13 mouse cellular contexts compared by ENCODE assay signal in genomic region chr10:75548486-75548885, GRCm38 (mm10). TPM values are rescaled to one million over a fixed set of nuclear protein-coding genes. Genes with fewer than 3 reads are reported as not detected.
DNase-seq lines count a peak whose midpoint lies in the region; ATAC-seq lines count a peak whose summit lies in the region.
"Had no signal": no experiment of that assay in that cellular context is flagged by ENCODE, and none has a peak within 500 bp of the region (broad histone marks: within the 10 kb centered on the region; RNA-seq: fewer than 3 reads in every experiment).

No protein-coding gene starts in this region.

- DNase-seq in heart, adult 11 months: peak; percentile 79
- no peak for DNase-seq in heart, postnatal 25 days (ENCODE audit: low spot score)
- peak; percentile 54 for DNase-seq in midbrain, embryonic 11.5 days (ENCODE audit: low spot score, missing footprints)
- DNase-seq in midbrain, embryonic 10.5 days (ENCODE audit: low spot score): no peak
- no peak for DNase-seq in spleen, postnatal 10 days (ENCODE audit: low spot score in 2 of 2)
- DNase-seq in adrenal gland, postnatal 25 days: no peak
- DNase-seq: kidney, postnatal 25 days; left cerebral cortex, postnatal 4 days had no signal

- no peaks in the 10 kb centered on the region for H3K36me3 ChIP-seq in midbrain, embryonic 11.5 days (ENCODE audit: control insufficient read depth, insufficient read depth, low read length)
- H3K36me3 ChIP-seq in midbrain, embryonic 10.5 days: no peaks in the 10 kb centered on the region
- H3K36me3 ChIP-seq in intestine, embryonic 15.5 days: no peaks in the 10 kb centered on the region
- H3K36me3 ChIP-seq in stomach, embryonic 14.5 days (ENCODE audit: control insufficient read depth, insufficient read depth, low read length): no peaks in the 10 kb centered on the region
- H3K36me3 ChIP-seq: embryonic facial prominence, embryonic 12.5 days had no signal

- H3K4me2 ChIP-seq in midbrain, embryonic 11.5 days: no peak overlapping the region
- H3K4me2 ChIP-seq in intestine, embryonic 15.5 days (replicated peaks): peak overlapping the region; percentile 18
- peak overlapping the region; percentile 16; the same call in 1 of the 2 replicates for H3K4me2 ChIP-seq in stomach, embryonic 14.5 days (replicated peaks; ENCODE audit: low read depth, low read length)
- H3K4me2 ChIP-seq: embryonic facial prominence, embryonic 12.5 days had no signal

- no peak overlapping the region for H3K27ac ChIP-seq in midbrain, embryonic 11.5 days (ENCODE audit: low read depth, low read length)
- H3K27ac ChIP-seq in midbrain, embryonic 10.5 days (replicated peaks): no peak overlapping the region
- peak overlapping the region; percentile 33 for H3K27ac ChIP-seq in intestine, embryonic 15.5 days
- H3K27ac ChIP-seq in stomach, embryonic 14.5 days (ENCODE audit: low read length): no peak overlapping the region
- H3K27ac ChIP-seq: embryonic facial prominence, embryonic 12.5 days had no signal

- H3K9me3 ChIP-seq in midbrain, embryonic 11.5 days (ENCODE audit: control insufficient read depth, low read length): peaks cover 5% of the 10 kb centered on the region; the same call in 1 of the 2 replicates
- H3K9me3 ChIP-seq in midbrain, embryonic 10.5 days (replicated peaks): peaks cover 14% of the 10 kb centered on the region; the same call in 1 of the 2 replicates
- no peaks in the 10 kb centered on the region for H3K9me3 ChIP-seq in intestine, embryonic 15.5 days
- peaks cover 5% of the 10 kb centered on the region; the same call in 1 of the 2 replicates for H3K9me3 ChIP-seq in stomach, embryonic 14.5 days (ENCODE audit: control insufficient read depth, low read depth, low read length)

- no peak for ATAC-seq in midbrain, embryonic 11.5 days (ENCODE audit: low FRiP score)
- peak; percentile 75 for ATAC-seq in intestine, embryonic 15.5 days
- ATAC-seq in stomach, embryonic 14.5 days (ENCODE audit: insufficient number of reproducible peaks, insufficient read depth, low FRiP score, low read depth): no peak
- ATAC-seq: CD4-positive, CD25-positive, alpha-beta regulatory T cell, adult 4 months had no signal

- WGBS in midbrain, embryonic 11.5 days: 84% methylated on average over 14 of the region's 14 CpGs
- WGBS in midbrain, embryonic 10.5 days: 84% methylated on average over 14 of the region's 14 CpGs
- 16% methylated on average over 14 of the region's 14 CpGs for WGBS in intestine, embryonic 15.5 days
- 48% methylated on average over 14 of the region's 14 CpGs for WGBS in stomach, embryonic 14.5 days

- intact Hi-C loops in heart, postnatal 25 days (cut with DNase I): no loop called here

- no peak overlapping the region for H3K4me3 ChIP-seq in midbrain, embryonic 11.5 days (ENCODE audit: low read depth, low read length)
- no peak overlapping the region for H3K4me3 ChIP-seq in midbrain, embryonic 10.5 days
- no peak overlapping the region for H3K4me3 ChIP-seq in intestine, embryonic 15.5 days (replicated peaks)
- no peak overlapping the region for H3K4me3 ChIP-seq in stomach, embryonic 14.5 days (ENCODE audit: low read depth, low read length)
- H3K4me3 ChIP-seq: embryonic facial prominence, embryonic 12.5 days; megakaryocyte, embryonic 14.5 days had no signal

- no peak overlapping the region for H3K9ac ChIP-seq in midbrain, embryonic 11.5 days (ENCODE audit: low read length)
- no peak overlapping the region for H3K9ac ChIP-seq in intestine, embryonic 15.5 days
- no peak overlapping the region for H3K9ac ChIP-seq in stomach, embryonic 14.5 days (replicated peaks; ENCODE audit: low read depth, low read length)
- H3K9ac ChIP-seq: embryonic facial prominence, embryonic 12.5 days had no signal

- no peaks in the 10 kb centered on the region for H3K27me3 ChIP-seq in midbrain, embryonic 11.5 days (ENCODE audit: control insufficient read depth, insufficient read depth, low read length)
- H3K27me3 ChIP-seq in midbrain, embryonic 10.5 days (ENCODE audit: low read depth, poor library complexity, severe bottlenecking): no peaks in the 10 kb centered on the region
- H3K27me3 ChIP-seq in intestine, embryonic 15.5 days (replicated peaks): no peaks in the 10 kb centered on the region
- H3K27me3 ChIP-seq in stomach, embryonic 14.5 days (ENCODE audit: control insufficient read depth, insufficient read depth, low read length): no peaks in the 10 kb centered on the region
- H3K27me3 ChIP-seq: embryonic facial prominence, embryonic 12.5 days had no signal

- no peaks in the 10 kb centered on the region for H3K4me1 ChIP-seq in midbrain, embryonic 11.5 days (ENCODE audit: control insufficient read depth, insufficient read depth, low read length)
- H3K4me1 ChIP-seq in midbrain, embryonic 10.5 days: peaks cover 8% of the 10 kb centered on the region; the same call in 1 of the 2 replicates
- peaks cover 10% of the 10 kb centered on the region; the same call in 1 of the 2 replicates for H3K4me1 ChIP-seq in intestine, embryonic 15.5 days (replicated peaks)
- 0 out of 2 replicates have a peak, but pooled peaks cover 2% of the 10 kb centered on the region for H3K4me1 ChIP-seq in stomach, embryonic 14.5 days (ENCODE audit: control insufficient read depth, insufficient read depth, low read length)
- H3K4me1 ChIP-seq: embryonic facial prominence, embryonic 12.5 days had no signal

RNA-seq across cellular contexts. Expression of gene Lrrc75b, which starts 11.6 kb away (rescaled TPM):
- total RNA-seq in heart, postnatal 25 days (2021): 1 to 10 TPM in 1 of 2 experiments, under 1 TPM in 1; 0.67 to 1.6 TPM
- 3.3 and 4.1 TPM in 2 replicates for polyA plus RNA-seq in midbrain, embryonic 11.5 days (2014; fragmentation: Nextera tagmentation; extraction: Ambion mirVana)
- 1.6 and 3.8 TPM in 2 replicates for polyA plus RNA-seq in midbrain, embryonic 10.5 days (2016; fragmentation: Nextera tagmentation; extraction: Ambion mirVana)
- polyA plus RNA-seq in intestine, embryonic 15.5 days (2015; fragmentation: Nextera tagmentation; extraction: Ambion mirVana): 2.1 and 2.7 TPM in 2 replicates
- 2.2 TPM in 2 replicates for polyA plus RNA-seq in stomach, embryonic 14.5 days (2014; fragmentation: Nextera tagmentation; extraction: Ambion mirVana)
- 0.67 TPM in 1 of 2 replicates, not detected in the other for total RNA-seq in adrenal gland, postnatal 25 days (2021)

RNA-seq across cellular contexts. Expression of gene Ggt1, which starts 12.9 kb away (rescaled TPM):
- not detected for total RNA-seq in heart, postnatal 25 days (2021)
- 1.5 and 2.1 TPM in 2 replicates for polyA plus RNA-seq in midbrain, embryonic 11.5 days (2014; fragmentation: Nextera tagmentation; extraction: Ambion mirVana)
- 2.7 and 3.1 TPM in 2 replicates for polyA plus RNA-seq in midbrain, embryonic 10.5 days (2016; fragmentation: Nextera tagmentation; extraction: Ambion mirVana)
- polyA plus RNA-seq in intestine, embryonic 15.5 days (2015; fragmentation: Nextera tagmentation; extraction: Ambion mirVana): 46.5 and 63.7 TPM in 2 replicates
- 3.1 and 3.8 TPM in 2 replicates for polyA plus RNA-seq in stomach, embryonic 14.5 days (2014; fragmentation: Nextera tagmentation; extraction: Ambion mirVana)
- total RNA-seq in adrenal gland, postnatal 25 days (2021): not detected in 2 replicates

RNA-seq across cellular contexts. Expression of gene Gucd1, which starts 30.7 kb away (rescaled TPM):
- 10 to 100 TPM; 40.1 to 40.4 TPM for total RNA-seq in heart, postnatal 25 days (2021)
- 27.8 and 36.0 TPM in 2 replicates for polyA plus RNA-seq in midbrain, embryonic 11.5 days (2014; fragmentation: Nextera tagmentation; extraction: Ambion mirVana)
- polyA plus RNA-seq in midbrain, embryonic 10.5 days (2016; fragmentation: Nextera tagmentation; extraction: Ambion mirVana): 32.1 and 35.7 TPM in 2 replicates
- 39.8 and 46.7 TPM in 2 replicates for polyA plus RNA-seq in intestine, embryonic 15.5 days (2015; fragmentation: Nextera tagmentation; extraction: Ambion mirVana)
- 29.9 and 30.5 TPM in 2 replicates for polyA plus RNA-seq in stomach, embryonic 14.5 days (2014; fragmentation: Nextera tagmentation; extraction: Ambion mirVana)
- 28.8 and 32.0 TPM in 2 replicates for total RNA-seq in adrenal gland, postnatal 25 days (2021)

RNA-seq across cellular contexts. Expression of gene Snrpd3, which starts 31.1 kb away (rescaled TPM):
- total RNA-seq in heart, postnatal 25 days (2021): 10 to 100 TPM; 65.8 to 72.0 TPM
- polyA plus RNA-seq in midbrain, embryonic 11.5 days (2014; fragmentation: Nextera tagmentation; extraction: Ambion mirVana): 199 and 208 TPM in 2 replicates
- polyA plus RNA-seq in midbrain, embryonic 10.5 days (2016; fragmentation: Nextera tagmentation; extraction: Ambion mirVana): 271 and 281 TPM in 2 replicates
- polyA plus RNA-seq in intestine, embryonic 15.5 days (2015; fragmentation: Nextera tagmentation; extraction: Ambion mirVana): 147 and 156 TPM in 2 replicates
- 141 and 151 TPM in 2 replicates for polyA plus RNA-seq in stomach, embryonic 14.5 days (2014; fragmentation: Nextera tagmentation; extraction: Ambion mirVana)
- 82.5 and 104 TPM in 2 replicates for total RNA-seq in adrenal gland, postnatal 25 days (2021)

RNA-seq across cellular contexts. Expression of gene Ggt5, which starts 40.7 kb away (rescaled TPM):
- 1 to 10 TPM; 5.3 to 6.9 TPM for total RNA-seq in heart, postnatal 25 days (2021)
- 0.25 and 0.29 TPM in 2 replicates for polyA plus RNA-seq in midbrain, embryonic 11.5 days (2014; fragmentation: Nextera tagmentation; extraction: Ambion mirVana)
- 0.56 and 1.2 TPM in 2 replicates for polyA plus RNA-seq in midbrain, embryonic 10.5 days (2016; fragmentation: Nextera tagmentation; extraction: Ambion mirVana)
- polyA plus RNA-seq in intestine, embryonic 15.5 days (2015; fragmentation: Nextera tagmentation; extraction: Ambion mirVana): 7.5 and 7.9 TPM in 2 replicates
- 4.1 and 5.2 TPM in 2 replicates for polyA plus RNA-seq in stomach, embryonic 14.5 days (2014; fragmentation: Nextera tagmentation; extraction: Ambion mirVana)
- 5.9 and 6.8 TPM in 2 replicates for total RNA-seq in adrenal gland, postnatal 25 days (2021)

Comparison
In these comparisons a context has a peak if more than half of its experiments do, and no peak if none do; other contexts are left out.
1. DNase-seq: peak in heart, adult 11 months (single experiment) and midbrain, embryonic 11.5 days (single experiment); none in heart, postnatal 25 days (single experiment), midbrain, embryonic 10.5 days (single experiment), spleen, postnatal 10 days (0 of 2) and adrenal gland, postnatal 25 days (single experiment).